Mouse (Mus musculus): ENCODE measurements around the gene Snx29. TPM values are rescaled to one million over a fixed set of nuclear protein-coding genes. Genes with fewer than 3 reads are reported as not detected.

Gene Snx29
- total and polyA plus RNA-seq, 3 experiments = 1.2 to 3.2 (median 3.1) TPM

DNA sequence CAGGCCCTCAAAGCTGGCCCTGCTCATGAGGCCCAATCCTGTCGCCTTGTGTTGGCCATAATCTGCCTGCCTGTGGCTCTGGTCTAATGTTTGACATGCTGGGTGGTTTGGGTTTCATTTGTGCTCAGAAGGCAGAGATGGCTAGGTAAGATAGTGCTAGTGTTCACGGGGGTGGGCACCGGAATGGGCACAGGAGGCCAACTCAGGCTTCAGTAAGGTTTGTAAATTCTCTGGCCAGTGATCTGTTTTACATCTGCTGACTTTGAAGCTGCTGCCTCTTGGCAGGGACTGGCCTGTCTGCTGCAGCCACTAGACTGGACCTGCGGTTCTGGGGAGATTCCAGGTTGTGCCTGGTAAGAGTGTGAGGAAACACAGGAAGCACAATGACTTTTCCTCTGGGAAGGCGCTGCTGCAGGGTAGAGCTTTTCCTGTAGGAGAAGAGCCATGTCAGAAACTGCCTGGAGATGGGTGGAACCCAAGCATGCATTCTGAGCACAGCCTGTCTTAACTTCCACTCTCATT lies 408.4 kb downstream of the Snx29 start:
- H3K27ac ChIP-seq (ENCODE audit: insufficient read depth, low read depth) = no peak overlapping the region
- TF ChIP-seq USF2 (conservative IDR thresholded peaks at IDR 0.05; ENCODE audit: low read depth, low read length) = no peak
- no peak for TF ChIP-seq PAX5 (IDR thresholded peaks at IDR 0.05; ENCODE audit: low read length)
- no peak for TF ChIP-seq MAFK (IDR thresholded peaks at IDR 0.05; ENCODE audit: insufficient replicate concordance, low read length)
- no peak for TF ChIP-seq EP300 (IDR thresholded peaks at IDR 0.05; ENCODE audit: low read length)
- H3K9me3 ChIP-seq (replicated peaks; ENCODE audit: low read length) = no peaks in the 10 kb centered on the region
- in situ Hi-C loops (cut with MboI; ENCODE audit: low pct_ligation_motif_present, low pct_unique_long_range_greater_than_20kb, low sequenced_read_pairs) = no loop called here
- no peaks in the 10 kb centered on the region for H3K79me2 ChIP-seq (replicated peaks; ENCODE audit: control insufficient read depth, extremely low read depth, insufficient read depth, poor library complexity, severe bottlenecking)
- no peak for DNase-seq (ENCODE audit: extremely low read depth)
- no peaks in the 10 kb centered on the region for H3K36me3 ChIP-seq (replicated peaks in 1 of 2; ENCODE audit: control insufficient read depth in 1 of 2, insufficient read depth in 1 of 2, low read length in 1 of 2)
- no peak overlapping the region for H3K9ac ChIP-seq (ENCODE audit: insufficient read depth, low read depth)
- peaks cover 0 to 14% of the 10 kb centered on the region in 2 experiments; a peak in 2 of 4 replicates for H3K4me1 ChIP-seq (ENCODE audit: control insufficient read depth in 1 of 2, insufficient read depth in 2 of 2)
- no peak overlapping the region for H3K4me2 ChIP-seq (ENCODE audit: insufficient read depth, low read depth, poor library complexity, severe bottlenecking)
- dilution Hi-C loops (cut with MboI; ENCODE audit: extremely low pct_ligation_motif_present, extremely low pct_unique_long_range_greater_than_20kb, low sequenced_read_pairs) = no loop called here
- H3K4me3 ChIP-seq (replicated peaks in 1 of 3; ENCODE audit: low read depth in 2 of 3, low read length in 2 of 3, poor library complexity in 1 of 3) = no peak overlapping the region
- no peaks in the 10 kb centered on the region for H3K27me3 ChIP-seq (replicated peaks)

DNA sequence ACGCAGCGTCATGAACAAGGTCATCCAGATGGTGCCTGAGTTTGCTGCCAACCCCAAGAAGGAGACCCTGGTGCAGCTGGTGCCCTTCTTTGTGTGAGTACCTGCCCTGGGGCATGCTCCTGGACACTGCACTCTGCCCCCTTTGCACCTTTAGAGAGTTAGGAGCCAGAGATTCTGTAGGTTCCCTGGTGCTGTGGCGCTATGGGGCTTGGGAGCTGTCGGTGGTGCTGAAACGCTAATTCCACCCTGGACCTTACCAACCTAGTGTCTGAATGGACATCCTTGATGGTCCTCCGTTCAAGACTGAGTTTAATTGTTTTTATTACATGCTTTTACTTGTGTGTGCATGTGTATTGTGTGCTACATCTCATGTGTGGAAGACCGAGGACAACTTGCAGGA lies 415.6 kb downstream of the Snx29 start:
- no peak for DNase-seq (ENCODE audit: extremely low read depth)
- H3K27ac ChIP-seq (ENCODE audit: insufficient read depth, low read depth) = no peak overlapping the region
- dilution Hi-C loops (cut with MboI; ENCODE audit: extremely low pct_ligation_motif_present, extremely low pct_unique_long_range_greater_than_20kb, low sequenced_read_pairs) = no loop called here
- H3K9me3 ChIP-seq (replicated peaks; ENCODE audit: low read length) = no peaks in the 10 kb centered on the region
- no peak overlapping the region for H3K4me2 ChIP-seq (ENCODE audit: insufficient read depth, low read depth, poor library complexity, severe bottlenecking)
- in situ Hi-C loops (cut with MboI; ENCODE audit: low pct_ligation_motif_present, low pct_unique_long_range_greater_than_20kb, low sequenced_read_pairs) = no loop called here
- no peak overlapping the region for H3K4me3 ChIP-seq (replicated peaks in 1 of 3; ENCODE audit: low read depth in 2 of 3, low read length in 2 of 3, poor library complexity in 1 of 3)
- no peak for TF ChIP-seq ZC3H11A (IDR thresholded peaks at IDR 0.05; ENCODE audit: low read depth, low read length)
- no peak for TF ChIP-seq SIN3A (IDR thresholded peaks at IDR 0.05; ENCODE audit: low read length)
- no peak for TF ChIP-seq NRF1 (IDR thresholded peaks at IDR 0.05; ENCODE audit: low read depth, low read length)
- no peak for TF ChIP-seq USF2 (conservative IDR thresholded peaks at IDR 0.05; ENCODE audit: low read depth, low read length)
- TF ChIP-seq SMC3 (IDR thresholded peaks at IDR 0.05; ENCODE audit: low read depth, low read length) = no peak
- TF ChIP-seq CTCF (conservative IDR thresholded peaks at IDR 0.05 in 1 of 2, IDR thresholded peaks at IDR 0.05 in 1 of 2; ENCODE audit: low read depth in 2 of 2, low read length in 2 of 2) = no peak
- no peak for TF ChIP-seq JUND (conservative IDR thresholded peaks at IDR 0.05; ENCODE audit: low read depth, low read length)
- TF ChIP-seq ZNF384 (IDR thresholded peaks at IDR 0.05; ENCODE audit: low read depth, low read length) = no peak
- no peak for TF ChIP-seq HCFC1 (IDR thresholded peaks at IDR 0.05; ENCODE audit: low read depth, low read length)
- TF ChIP-seq KAT2A (IDR thresholded peaks at IDR 0.05; ENCODE audit: insufficient replicate concordance, low read length) = no peak
- TF ChIP-seq POLR2AphosphoS2 (IDR thresholded peaks at IDR 0.05; ENCODE audit: low read depth, low read length) = no peak
- no peak for TF ChIP-seq ELF1 (IDR thresholded peaks at IDR 0.05; ENCODE audit: low read depth, low read length)
- no peak for TF ChIP-seq CHD2 (IDR thresholded peaks at IDR 0.05; ENCODE audit: low read length)
- TF ChIP-seq UBTF (IDR thresholded peaks at IDR 0.05; ENCODE audit: low read depth, low read length) = no peak
- TF ChIP-seq JUN (IDR thresholded peaks at IDR 0.05; ENCODE audit: insufficient read depth, low read depth, low read length) = no peak
- H3K27me3 ChIP-seq (replicated peaks) = no peaks in the 10 kb centered on the region
- H3K79me2 ChIP-seq (replicated peaks; ENCODE audit: control insufficient read depth, extremely low read depth, insufficient read depth, poor library complexity, severe bottlenecking) = no peaks in the 10 kb centered on the region
- no peak overlapping the region for H3K9ac ChIP-seq (ENCODE audit: insufficient read depth, low read depth)
- H3K4me1 ChIP-seq (ENCODE audit: control insufficient read depth in 1 of 2, insufficient read depth in 2 of 2) = peaks cover 0 to 7% of the 10 kb centered on the region in 2 experiments; a peak in 2 of 4 replicates
- H3K36me3 ChIP-seq (replicated peaks in 1 of 2; ENCODE audit: control insufficient read depth in 1 of 2, insufficient read depth in 1 of 2, low read length in 1 of 2) = no peaks in the 10 kb centered on the region

All from CH12.LX (cell line).